Mouse (Mus musculus) heart, embryonic 14.5 days (tissue): ENCODE results near the gene Dhx38. TPM values are rescaled to one million over a fixed set of nuclear protein-coding genes. Genes with fewer than 3 reads are reported as not detected.

ENCODE experiments used
- ATAC-seq: fragments of 200-750 bp; cut with Nextera tagmentation; 2 replicates; pipeline ENCODE4 v1.8.0; 2017; ENCODE audit warnings: low read depth, moderate TSS enrichment; ENCODE audit not compliant: insufficient number of reproducible peaks, insufficient read depth, low FRiP score
- H3K27ac ChIP-seq, 2 experiments: fragments of 200-500 bp in 1 of 2; fragments of 300-500 bp in 1 of 2; sonication (generic) in 1 of 2; replicated peaks in 1 of 2; 2 replicates each; pipeline ENCODE4 v1.5.1; 2012 to 2014; ENCODE audit warnings: low read depth in 2 of 2, low read length in 2 of 2, control low read depth in 1 of 2, mild to moderate bottlenecking in 1 of 2, mixed read lengths in 1 of 2; ENCODE audit not compliant: control insufficient read depth in 1 of 2, insufficient read depth in 1 of 2
- H3K27me3 ChIP-seq: fragments of 300-500 bp; sonication (generic); 2 replicates; pipeline ENCODE4 v1.6.1; 2014; ENCODE audit warnings: mild to moderate bottlenecking, low read length, control low read depth; ENCODE audit not compliant: control insufficient read depth, insufficient read depth
- H3K36me3 ChIP-seq: fragments of 300-500 bp; sonication (generic); 2 replicates; pipeline ENCODE4 v1.6.1; 2014; ENCODE audit warnings: mild to moderate bottlenecking, control low read depth, low read length, mixed read lengths; ENCODE audit not compliant: control insufficient read depth, insufficient read depth
- H3K4me1 ChIP-seq, 2 experiments: fragments of 200-500 bp in 1 of 2; fragments of 300-500 bp in 1 of 2; sonication (generic) in 1 of 2; 2 replicates each; pipeline ENCODE4 v1.6.1; 2012 to 2014; ENCODE audit warnings: low read length in 2 of 2, control low read depth in 1 of 2, mixed read lengths in 1 of 2; ENCODE audit not compliant: control insufficient read depth in 2 of 2, insufficient read depth in 2 of 2
- H3K4me2 ChIP-seq: fragments of 300-500 bp; sonication (generic); 2 replicates; pipeline ENCODE4 v1.6.1; 2014; ENCODE audit warnings: mild to moderate bottlenecking, low read length
- H3K4me3 ChIP-seq, 2 experiments: fragments of 200-500 bp in 1 of 2; fragments of 300-500 bp in 1 of 2; sonication (generic) in 1 of 2; 2 replicates each; pipeline ENCODE4 v1.5.1; 2012 to 2014; ENCODE audit warnings: low read length in 2 of 2, mild to moderate bottlenecking in 2 of 2, control low read depth in 1 of 2, low read depth in 1 of 2, moderate library complexity in 1 of 2; ENCODE audit not compliant: control insufficient read depth in 1 of 2, insufficient read depth in 1 of 2
- H3K9ac ChIP-seq: fragments of 300-500 bp; sonication (generic); 2 replicates; pipeline ENCODE4 v1.6.1; 2014; ENCODE audit warnings: mild to moderate bottlenecking, low read length
- H3K9me3 ChIP-seq: fragments of 300-500 bp; sonication (generic); 2 replicates; pipeline ENCODE4 v1.6.1; 2016; ENCODE audit warnings: low read length, control low read depth; ENCODE audit not compliant: control insufficient read depth
- WGBS: fragments of 180-500 bp; shearing (Covaris S2); extraction: QIAGEN DNeasy Blood & Tissue Kit; methylation state at CpG from one replicate; pipeline ENCODE4 v1.1.7; 2014; 5-methylcytosine and 5-hydroxymethylcytosine counted together
- polyA plus RNA-seq: library from polyadenylated mRNA; unstranded; fragments of >200 nt; fragmentation: Nextera tagmentation; extraction: Ambion mirVana; gene quantifications from 2 replicates; pipeline ENCODE4 v1.2.1, GENCODE M21; 2014

Dhx38 gene
- 9.5 and 10.9 TPM in 2 replicates for polyA plus RNA-seq

DNA sequence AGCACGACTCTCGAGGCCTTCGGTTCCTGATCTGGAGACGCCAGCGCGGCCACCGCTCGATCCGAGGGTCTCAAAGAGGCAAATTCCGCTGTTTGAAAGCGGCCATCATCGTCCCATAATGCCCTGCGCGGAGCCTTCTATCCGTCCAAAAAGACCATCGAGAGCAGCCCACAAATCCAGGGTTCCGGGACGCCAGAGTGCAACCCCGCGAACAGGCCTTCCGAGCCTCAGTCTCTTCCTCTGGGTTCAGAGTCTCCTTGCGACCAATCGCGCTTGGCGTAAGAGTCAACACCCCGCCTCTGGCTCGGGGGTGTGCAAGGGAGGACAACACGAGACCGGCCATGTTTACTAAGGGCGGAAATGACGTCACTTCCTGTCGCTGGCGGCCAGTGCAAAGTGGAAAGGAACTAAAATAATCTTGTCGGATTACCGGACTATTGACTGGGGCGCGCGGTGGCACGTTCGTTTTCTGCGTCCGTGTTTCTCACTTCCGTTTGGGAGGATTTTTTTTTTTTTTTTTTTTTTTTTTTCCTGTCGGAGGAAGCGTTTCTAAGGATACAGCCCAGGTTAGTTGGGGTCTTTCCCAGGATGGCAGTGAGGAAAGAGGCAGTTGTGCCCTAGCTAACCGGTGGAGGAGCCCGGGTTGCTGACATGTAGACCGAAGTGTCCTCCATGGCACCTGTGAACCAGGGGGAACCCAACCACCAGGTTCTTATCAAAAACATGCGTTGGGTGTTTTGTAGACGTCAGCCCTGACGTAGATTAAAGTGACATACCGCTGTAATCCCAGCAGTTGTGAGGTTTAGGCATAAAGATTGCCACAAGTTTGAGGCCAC is at the start of gene Dhx38, which contains the start of gene Txnl4b:
Dhx38 (minus strand) TSS at position 364 of the 836 bp plus-strand sequence.
Txnl4b (plus strand) TSS at position 395 of the 836 bp plus-strand sequence.
- Histone ChIP-seq H3K4me2 (peak within 1 kb of the TSS; percentile 81), H3K27ac (peak within 1 kb of the TSS; percentile 94 to 95), H3K9me3 (no peaks in the 10 kb centered on the region), H3K27me3 (no peaks in the 10 kb centered on the region), H3K4me3 (peak within 1 kb of the TSS; percentile 86 to 94), H3K9ac (peak within 1 kb of the TSS; percentile 96), H3K4me1 (peaks cover 3 to 15% of the 10 kb centered on the region in 2 experiments), H3K36me3 (peaks cover 41% of the 10 kb centered on the region)
- ATAC-seq: peak; percentile 100
- under 1% methylated on average over 52 of the region's 52 CpGs for WGBS

DNA sequence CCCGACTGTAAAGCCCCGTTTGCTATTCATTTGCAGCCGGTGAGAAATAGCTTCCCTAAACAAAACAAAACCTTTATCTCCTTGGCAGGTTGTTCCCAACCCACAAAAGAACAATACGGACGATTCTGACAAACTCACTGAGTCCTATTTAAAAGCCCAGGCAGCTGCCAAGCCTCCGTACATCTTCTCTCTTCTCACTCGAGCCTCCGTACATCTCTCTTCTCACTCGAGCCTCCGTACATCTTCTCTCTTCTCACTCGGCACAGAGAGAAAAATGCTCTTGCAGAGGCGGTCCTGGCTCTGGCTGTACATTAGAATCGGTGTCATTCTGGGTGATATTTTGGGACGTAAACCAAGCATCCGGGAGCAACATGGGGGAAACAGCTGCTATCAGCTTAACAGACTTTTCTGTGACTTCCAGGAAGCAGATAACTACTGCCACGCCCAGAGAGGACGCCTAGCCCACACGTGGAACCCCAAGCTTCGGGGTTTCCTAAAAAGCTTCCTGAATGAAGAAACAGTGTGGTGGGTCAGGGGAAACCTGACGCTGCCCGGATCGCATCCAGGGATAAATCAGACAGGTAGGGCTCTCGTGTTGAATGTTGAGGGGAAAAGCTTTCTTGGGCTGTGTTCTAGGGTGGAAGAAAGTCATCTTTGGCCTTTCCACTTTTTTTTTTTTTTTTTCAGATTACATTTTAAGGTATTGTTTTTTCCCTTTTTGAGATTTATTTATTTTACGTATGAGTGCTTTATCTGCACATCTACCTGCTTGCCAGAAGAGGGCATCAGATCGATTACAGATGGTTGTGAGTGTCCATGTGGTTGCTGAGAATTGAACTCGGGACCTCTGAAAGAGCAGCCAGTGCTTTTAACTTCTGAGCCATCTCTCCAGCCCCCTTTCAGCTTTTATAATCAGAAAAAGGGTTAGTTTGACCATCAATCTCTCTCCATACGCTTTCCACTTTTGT is 48.9 kb upstream of the Dhx38 start, which contains the start of gene Pkd1l3:
Pkd1l3 (plus strand) TSS at position 275 of the 968 bp plus-strand sequence.
- Histone ChIP-seq H3K4me3 (no peak within 1 kb of the TSS), H3K27me3 (no peaks in the 10 kb centered on the region), H3K27ac (no peak within 1 kb of the TSS), H3K4me2 (peak within 1 kb of the TSS; percentile 34), H3K36me3 (no peaks in the 10 kb centered on the region), H3K4me1 (no peaks in the 10 kb centered on the region), H3K9ac (no peak within 1 kb of the TSS), H3K9me3 (no peaks in the 10 kb centered on the region)
- WGBS: 44% methylated on average over 27 of the region's 27 CpGs
- ATAC-seq: no peak

DNA sequence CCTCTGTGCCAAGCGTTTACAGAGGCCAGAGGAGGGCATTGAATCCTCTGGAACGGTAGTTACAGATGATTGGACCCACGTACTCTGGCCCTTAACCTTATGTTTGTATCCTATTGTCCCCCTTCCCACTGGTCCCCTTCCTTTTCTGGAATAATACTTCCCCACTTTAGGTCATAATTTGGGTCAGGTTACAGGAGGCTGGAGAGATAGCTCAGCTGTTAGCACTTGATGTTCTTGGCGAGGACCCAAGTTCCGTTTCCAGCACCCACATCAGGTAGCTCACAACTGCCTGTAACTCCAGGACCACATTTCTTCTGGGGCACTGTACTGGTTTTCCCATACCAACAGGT is 43.5 kb upstream of the Dhx38 start:
- peaks cover 14% of the 10 kb centered on the region for H3K36me3 ChIP-seq
- H3K4me2 ChIP-seq: peak overlapping the region; percentile 87
- H3K9ac ChIP-seq: peak overlapping the region; percentile 83
- H3K27me3 ChIP-seq: no peaks in the 10 kb centered on the region
- 13% methylated on average over 5 of the region's 5 CpGs for WGBS
- H3K9me3 ChIP-seq: no peaks in the 10 kb centered on the region
- H3K27ac ChIP-seq: peak overlapping the region; percentile 96 to 100
- peak overlapping the region; percentile 9 to 57; a peak in 3 of 4 replicates for H3K4me3 ChIP-seq
- peaks cover 8 to 10% of the 10 kb centered on the region in 2 experiments for H3K4me1 ChIP-seq
- no peak for ATAC-seq

DNA sequence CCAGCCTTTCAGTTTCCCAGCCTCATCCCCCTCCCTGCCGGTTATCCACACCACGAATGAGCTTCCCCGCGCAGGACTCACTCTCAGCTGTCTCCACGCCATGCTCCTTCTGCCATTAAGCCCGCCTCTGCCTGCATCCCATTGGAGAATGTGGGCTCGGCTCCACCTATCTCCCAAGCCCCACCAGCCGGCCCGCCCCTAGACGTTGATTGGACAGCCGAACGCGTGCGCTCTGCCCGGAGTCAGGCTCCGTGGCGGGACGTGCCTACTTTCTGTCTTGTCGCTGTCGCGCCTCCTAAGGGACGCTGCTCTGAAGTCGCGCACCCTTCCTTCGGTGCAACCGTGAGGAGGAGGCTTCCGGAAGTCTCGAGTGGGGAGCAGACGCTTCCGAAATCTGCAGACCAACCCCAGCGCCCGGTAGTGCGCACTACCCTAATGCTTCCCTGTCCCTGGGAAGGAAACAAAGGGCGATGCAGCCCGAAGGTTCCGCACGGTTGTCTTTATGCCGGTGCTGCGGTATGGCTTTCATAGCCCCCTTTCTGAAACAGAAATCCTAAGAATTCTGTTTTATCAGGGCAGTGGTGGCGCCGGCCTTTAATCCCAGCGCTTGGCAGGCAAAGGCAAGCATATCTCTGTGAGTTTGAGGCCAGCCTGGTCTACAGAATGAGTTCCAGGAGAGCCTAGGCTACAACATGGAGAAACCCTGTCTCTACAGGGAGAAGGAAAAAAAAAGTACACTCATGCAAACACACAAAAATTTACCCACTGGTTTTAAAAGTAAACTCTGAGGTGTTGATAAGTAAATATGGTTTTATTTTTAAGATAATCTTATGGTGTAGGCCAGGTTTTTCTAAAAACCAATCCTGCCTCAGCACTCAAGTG is 42.9 kb upstream of the Dhx38 start, which contains the start of gene Dhodh:
Dhodh (minus strand) TSS at position 403 of the 882 bp plus-strand sequence.
- peaks cover 20% of the 10 kb centered on the region for H3K36me3 ChIP-seq
- H3K9me3 ChIP-seq: no peaks in the 10 kb centered on the region
- H3K27me3 ChIP-seq: no peaks in the 10 kb centered on the region
- peak within 1 kb of the TSS; percentile 83 for H3K9ac ChIP-seq
- peak within 1 kb of the TSS; percentile 96 to 100 for H3K27ac ChIP-seq
- ATAC-seq: peak; percentile 98
- peaks cover 8 to 10% of the 10 kb centered on the region in 2 experiments for H3K4me1 ChIP-seq
- H3K4me3 ChIP-seq: peak within 1 kb of the TSS; percentile 57 to 96
- H3K4me2 ChIP-seq: peak within 1 kb of the TSS; percentile 87
- WGBS: under 1% methylated on average over 42 of the region's 42 CpGs

DNA sequence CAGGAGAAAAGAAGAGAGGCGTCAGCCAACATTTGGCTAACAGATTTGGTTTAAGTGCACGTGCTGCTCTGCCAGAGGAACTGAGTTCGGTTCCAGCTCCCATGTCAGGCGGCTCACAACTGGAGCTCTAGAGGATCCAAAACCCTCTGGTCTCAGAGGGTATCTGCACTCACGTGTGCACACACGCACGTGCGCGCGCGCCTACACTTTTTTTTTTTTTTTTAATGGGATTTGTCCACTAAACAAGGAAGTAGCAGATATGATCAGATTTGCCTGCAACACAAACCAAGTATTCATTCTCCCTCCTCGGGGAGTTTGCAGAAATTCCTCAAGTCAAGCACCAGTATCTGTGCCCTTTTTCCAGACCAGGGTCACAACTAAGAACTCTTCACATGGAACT is 42.0 kb upstream of the Dhx38 start:
- Histone ChIP-seq H3K4me2 (peak overlapping the region; percentile 87), H3K4me3 (peak overlapping the region; percentile 57 to 96), H3K9me3 (no peaks in the 10 kb centered on the region), H3K27me3 (no peaks in the 10 kb centered on the region), H3K4me1 (peaks cover 8 to 10% of the 10 kb centered on the region in 2 experiments), H3K9ac (peak overlapping the region; percentile 83), H3K36me3 (peaks cover 29% of the 10 kb centered on the region), H3K27ac (peak overlapping the region in 1 of 2 experiments; percentile 96; a peak in 2 of 4 replicates)
- WGBS: 3% methylated on average over 12 of the region's 12 CpGs
- ATAC-seq: no peak

DNA sequence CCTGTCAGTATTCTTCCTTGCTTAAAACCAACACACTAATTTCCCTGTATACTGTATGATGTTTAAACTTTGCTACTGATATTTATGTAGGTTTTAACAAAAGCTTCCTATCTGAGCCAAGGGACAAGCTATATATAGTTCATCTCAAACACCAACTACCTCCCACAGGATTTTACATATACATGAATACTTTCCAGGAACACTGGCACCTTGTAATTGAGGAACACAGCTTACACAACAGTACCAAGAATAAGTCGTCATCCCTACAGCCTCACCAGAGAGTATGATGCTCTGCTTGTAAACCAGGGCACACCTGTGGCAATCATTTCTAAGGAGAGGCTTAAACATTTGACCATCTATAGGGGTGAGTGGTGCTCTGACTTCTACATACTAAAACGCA is 41.1 kb upstream of the Dhx38 start:
- Histone ChIP-seq H3K9ac (no peak overlapping the region), H3K4me3 (no peak overlapping the region), H3K36me3 (peaks cover 37% of the 10 kb centered on the region), H3K9me3 (no peaks in the 10 kb centered on the region), H3K4me1 (peaks cover 8 to 10% of the 10 kb centered on the region in 2 experiments), H3K4me2 (no peak overlapping the region), H3K27me3 (no peaks in the 10 kb centered on the region), H3K27ac (no peak overlapping the region)
- 80% methylated on average over 2 of the region's 2 CpGs for WGBS
- no peak for ATAC-seq
